Mouse (Mus musculus): ENCODE results near the gene Vmn1r71. TPM values are rescaled to one million over a fixed set of nuclear protein-coding genes. Genes with fewer than 3 reads are reported as not detected.

The Vmn1r71 gene
- not detected in 4 replicates for total RNA-seq (2023; ENCODE audit: inconsistent age)

DNA sequence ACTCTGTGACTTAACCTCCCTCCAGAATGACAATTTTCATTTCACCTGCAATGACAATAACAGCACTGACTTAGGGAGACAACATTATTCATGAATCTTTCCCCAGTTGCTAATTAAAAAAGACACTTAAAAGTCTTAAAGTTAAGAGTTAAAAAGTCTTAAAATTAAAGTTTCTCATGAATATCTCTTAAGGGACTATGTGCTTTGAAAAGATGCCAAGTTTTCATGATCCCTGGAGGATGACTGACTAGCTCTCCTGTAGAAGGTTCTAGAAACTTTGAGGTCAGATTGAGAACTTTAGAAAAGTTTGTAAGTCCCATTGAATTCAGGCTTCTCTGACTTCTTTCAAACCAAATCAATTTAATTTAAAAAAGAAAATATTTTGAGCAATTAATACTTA lies at the start of gene Vmn1r71:
TSS of gene Vmn1r71 (minus strand) at position 101 of the 400 bp plus-strand sequence.

Other genes starting within 250 kb of the Vmn1r71 start
- gene Vmn1r68, start 195.9 kb downstream of the Vmn1r71 start, total RNA-seq (2023; ENCODE audit: inconsistent age) = not detected in 4 replicates
- gene Vmn1r69, start 140.7 kb downstream of the Vmn1r71 start, total RNA-seq (2023; ENCODE audit: inconsistent age) = not detected in 4 replicates
- not detected in 4 replicates for gene Vmn1r70, start 122.8 kb downstream of the Vmn1r71 start, total RNA-seq (2023; ENCODE audit: inconsistent age)
- gene Nlrp4b, start 66.6 kb downstream of the Vmn1r71 start, total RNA-seq (2023; ENCODE audit: inconsistent age) = not detected in 4 replicates
- not detected in 4 replicates for gene Zscan4b, start 150.7 kb upstream of the Vmn1r71 start, total RNA-seq (2023; ENCODE audit: inconsistent age)

Measured in B cell, adult (primary cell).